Mouse (Mus musculus) hindbrain, embryonic 14.5 days (tissue): Measurements from ENCODE around the gene Cwc15. TPM values are rescaled to one million over a fixed set of nuclear protein-coding genes. Genes with fewer than 3 reads are reported as not detected.

ENCODE experiments used
- ATAC-seq: fragments of 200-750 bp; cut with Nextera tagmentation; 2 replicates; pipeline ENCODE4 v1.8.0; 2017; ENCODE audit warnings: moderate number of reproducible peaks, mild to moderate bottlenecking, moderate TSS enrichment, moderate library complexity; ENCODE audit not compliant: low FRiP score
- DNase-seq: peaks from one replicate; pipeline ENCODE4 v3.0.0-alpha.2; 2015; ENCODE audit warnings: low spot score
- H3K27ac ChIP-seq: fragments of 300-500 bp; sonication (generic); 2 replicates; pipeline ENCODE4 v1.5.1; 2014; ENCODE audit warnings: mild to moderate bottlenecking, moderate library complexity
- H3K27me3 ChIP-seq: fragments of 300-500 bp; sonication (generic); 2 replicates; pipeline ENCODE4 v1.6.1; 2014; ENCODE audit warnings: mild to moderate bottlenecking, low read length, mixed read lengths; ENCODE audit not compliant: control insufficient read depth, insufficient read depth
- H3K36me3 ChIP-seq: fragments of 300-500 bp; sonication (generic); replicated peaks from 2 replicates; pipeline ENCODE4 v1.6.1; 2014; ENCODE audit not compliant: control insufficient read depth, insufficient read depth
- H3K4me1 ChIP-seq: fragments of 300-500 bp; sonication (generic); replicated peaks from 2 replicates; pipeline ENCODE4 v1.6.1; 2014; ENCODE audit warnings: antibody characterized with exemption, low read length, mixed read lengths; ENCODE audit not compliant: control insufficient read depth, insufficient read depth
- H3K4me2 ChIP-seq: fragments of 300-500 bp; sonication (generic); replicated peaks from 2 replicates; pipeline ENCODE4 v1.6.1; 2014; ENCODE audit warnings: mild to moderate bottlenecking, moderate library complexity
- H3K4me3 ChIP-seq: fragments of 300-500 bp; sonication (generic); replicated peaks from 2 replicates; pipeline ENCODE4 v1.5.1; 2014; ENCODE audit warnings: mild to moderate bottlenecking, low read length
- H3K9ac ChIP-seq: fragments of 300-500 bp; sonication (generic); 2 replicates; pipeline ENCODE4 v1.6.1; 2014
- H3K9me3 ChIP-seq: fragments of 300-500 bp; sonication (generic); 2 replicates; pipeline ENCODE4 v1.6.1; 2016; ENCODE audit warnings: low read length; ENCODE audit not compliant: control insufficient read depth
- WGBS: fragments of 180-500 bp; shearing (Covaris S2); extraction: QIAGEN DNeasy Blood & Tissue Kit; methylation state at CpG from one replicate; pipeline ENCODE4 v1.1.7; 2014; 5-methylcytosine and 5-hydroxymethylcytosine counted together
- polyA plus RNA-seq: library from polyadenylated mRNA; unstranded; fragments of >200 nt; fragmentation: Nextera tagmentation; extraction: Ambion mirVana; gene quantifications from 2 replicates; pipeline ENCODE4 v1.2.1, GENCODE M21; 2014

Gene Cwc15
- polyA plus RNA-seq, 1 experiment from 2014 or later: 145 TPM

- no peaks in the 10 kb centered on the region for H3K27me3 ChIP-seq
- no peak overlapping the region for H3K9ac ChIP-seq
- H3K4me2 ChIP-seq: no peak overlapping the region
- no peaks in the 10 kb centered on the region for H3K4me1 ChIP-seq
- H3K27ac ChIP-seq: no peak overlapping the region
- no peak overlapping the region for H3K4me3 ChIP-seq
- ATAC-seq (no peak), DNase-seq (no peak)
- H3K9me3 ChIP-seq: no peaks in the 10 kb centered on the region
- WGBS: 53% methylated on average over 1 of the region's 1 CpGs
- peaks cover 16% of the 10 kb centered on the region; the same call in 1 of the 2 replicates for H3K36me3 ChIP-seq
Measured at GRCm38 (mm10) chr9:14517296-14517695, 16.9 kb downstream of the Cwc15 start.

GRCm38 (mm10) chr9:14518105-14518504 is 17.7 kb downstream of the Cwc15 start:
- whole genome bisulfite sequencing: 90% methylated on average over 3 of the region's 3 CpGs
- no peak for DNase-seq
- ATAC-seq: no peak
- Histone ChIP-seq H3K9ac (no peak overlapping the region), H3K27ac (no peak overlapping the region), H3K27me3 (no peaks in the 10 kb centered on the region), H3K4me1 (no peaks in the 10 kb centered on the region), H3K9me3 (no peaks in the 10 kb centered on the region), H3K4me2 (no peak overlapping the region), H3K36me3 (peaks cover 11% of the 10 kb centered on the region; the same call in 1 of the 2 replicates), H3K4me3 (no peak overlapping the region)

DNA sequence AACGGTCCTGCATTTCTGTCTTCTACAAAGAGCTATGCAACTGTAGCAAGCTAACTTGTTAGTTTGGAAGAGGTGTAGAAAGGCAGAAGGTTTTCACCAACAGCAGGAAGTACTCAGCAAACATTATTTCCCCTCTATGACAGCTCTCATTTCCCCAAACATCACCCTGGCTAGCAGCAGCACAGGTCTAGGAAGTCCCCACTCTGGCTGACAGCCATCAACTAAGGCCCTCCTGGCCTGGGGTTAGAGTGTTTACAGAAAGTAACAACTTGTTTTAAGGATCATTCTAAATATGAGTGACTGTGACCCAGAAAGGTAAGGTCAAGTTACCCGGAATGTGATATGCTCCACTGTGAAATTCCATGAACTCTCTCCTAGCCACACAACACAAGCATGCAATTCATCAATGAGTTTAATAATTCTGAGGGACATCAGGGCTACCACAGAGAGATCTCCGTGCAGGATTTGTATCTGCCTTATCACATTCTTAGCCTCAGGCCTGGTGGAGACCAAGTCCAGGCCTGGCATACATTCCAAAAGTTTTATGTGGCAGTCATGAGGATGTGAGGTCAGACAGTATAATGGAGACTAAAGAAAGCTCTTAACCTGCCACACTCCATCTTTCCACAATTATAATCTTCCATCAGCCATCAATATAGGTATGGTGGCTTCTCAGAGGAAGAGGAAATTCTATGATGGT is 20.7 kb downstream of the Cwc15 start:
- Histone ChIP-seq H3K4me2 (no peak overlapping the region), H3K36me3 (no peaks in the 10 kb centered on the region), H3K27me3 (no peaks in the 10 kb centered on the region), H3K9ac (no peak overlapping the region), H3K9me3 (no peaks in the 10 kb centered on the region), H3K4me3 (no peak overlapping the region), H3K27ac (no peak overlapping the region), H3K4me1 (no peaks in the 10 kb centered on the region)
- WGBS: 76% methylated on average over 3 of the region's 3 CpGs
- ATAC-seq: no peak
- DNase-seq: no peak

DNA sequence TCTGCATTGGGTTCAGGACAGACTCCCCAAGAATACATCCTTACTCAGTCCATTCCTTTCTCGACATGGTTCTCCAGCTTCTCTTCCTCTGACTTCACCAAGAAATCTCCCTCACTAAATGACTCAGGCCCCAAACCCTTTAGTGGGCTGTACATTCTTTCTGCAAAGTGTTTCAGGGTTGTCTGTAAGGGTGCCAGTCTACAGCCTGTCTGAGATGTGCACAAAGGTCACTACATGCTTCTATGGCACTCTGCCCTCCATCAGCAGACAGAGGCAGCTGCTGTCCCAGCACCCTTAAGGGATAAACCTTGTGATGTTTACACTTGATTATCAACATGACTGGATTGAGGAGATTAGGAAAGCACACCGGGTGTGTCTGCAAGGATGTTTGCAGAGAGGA is 21.3 kb downstream of the Cwc15 start:
- Histone ChIP-seq H3K4me2 (no peak overlapping the region), H3K27me3 (no peaks in the 10 kb centered on the region), H3K9me3 (no peaks in the 10 kb centered on the region), H3K27ac (no peak overlapping the region), H3K9ac (no peak overlapping the region), H3K4me3 (no peak overlapping the region), H3K36me3 (no peaks in the 10 kb centered on the region), H3K4me1 (no peaks in the 10 kb centered on the region)
- no peak for ATAC-seq
- no peak for DNase-seq
- WGBS: 69% methylated on average over 2 of the region's 2 CpGs

GRCm38 (mm10) chr9:14523408-14524043 is 23.1 kb downstream of the Cwc15 start:
- Histone ChIP-seq H3K36me3 (no peaks in the 10 kb centered on the region), H3K9me3 (no peaks in the 10 kb centered on the region), H3K9ac (no peak overlapping the region), H3K4me3 (no peak overlapping the region), H3K4me2 (no peak overlapping the region), H3K27ac (no peak overlapping the region), H3K4me1 (no peaks in the 10 kb centered on the region), H3K27me3 (no peaks in the 10 kb centered on the region)
- DNase-seq (peak; percentile 86), ATAC-seq (peak; percentile 83; the same call in 1 of the 2 replicates)
- WGBS: 15% methylated on average over 4 of the region's 4 CpGs

DNA sequence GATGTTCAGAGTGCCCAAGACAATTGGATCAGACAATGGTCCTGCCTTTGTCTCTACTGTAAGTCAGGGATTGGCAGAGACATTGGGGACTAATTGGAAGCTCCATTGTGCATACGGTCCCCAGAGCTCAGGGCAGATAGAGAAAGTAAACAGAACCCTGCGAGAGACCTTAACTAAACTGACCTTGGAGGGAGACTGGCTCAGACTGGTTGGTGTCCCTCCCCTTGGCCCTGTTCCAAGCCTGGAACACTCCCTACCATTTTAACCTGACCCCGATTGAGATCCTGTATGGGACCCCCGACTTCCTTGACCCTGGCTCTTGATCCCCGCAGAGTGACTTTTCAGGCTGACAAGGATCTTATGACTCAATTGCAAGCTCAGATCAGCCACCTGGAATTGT is 29.6 kb downstream of the Cwc15 start:
- Histone ChIP-seq H3K36me3 (no peaks in the 10 kb centered on the region), H3K9ac (no peak overlapping the region), H3K27ac (no peak overlapping the region), H3K4me2 (no peak overlapping the region), H3K4me3 (no peak overlapping the region), H3K27me3 (no peaks in the 10 kb centered on the region), H3K9me3 (no peaks in the 10 kb centered on the region), H3K4me1 (no peaks in the 10 kb centered on the region)
- DNase-seq (no peak), ATAC-seq (no peak)
- 78% methylated on average over 5 of the region's 5 CpGs for WGBS

DNA sequence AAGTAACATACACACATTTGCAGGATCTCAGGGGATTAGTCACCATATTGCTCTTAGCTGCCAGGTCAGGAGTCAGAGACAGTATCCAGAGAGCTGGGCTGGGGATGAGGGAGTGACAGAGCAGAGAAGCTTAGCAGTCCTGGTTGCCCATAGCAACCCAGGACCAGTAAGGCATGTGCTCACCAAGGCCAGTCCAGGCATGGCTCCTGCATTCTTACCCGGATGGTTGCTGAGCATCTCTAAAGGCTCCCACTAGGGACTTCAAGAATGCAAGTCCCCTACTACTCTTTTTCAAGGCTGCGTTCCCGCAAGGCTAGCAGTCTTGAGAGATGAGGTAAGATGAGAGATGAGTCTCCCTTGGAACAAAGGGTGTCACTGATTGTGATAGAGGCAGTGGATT is 31.9 kb downstream of the Cwc15 start:
- DNase-seq: no peak
- no peaks in the 10 kb centered on the region for H3K27me3 ChIP-seq
- WGBS: 21% methylated on average over 3 of the region's 3 CpGs
- H3K4me1 ChIP-seq: no peaks in the 10 kb centered on the region
- no peak overlapping the region for H3K4me3 ChIP-seq
- no peak overlapping the region for H3K4me2 ChIP-seq
- H3K9ac ChIP-seq: no peak overlapping the region
- H3K36me3 ChIP-seq: no peaks in the 10 kb centered on the region
- no peak overlapping the region for H3K27ac ChIP-seq
- no peaks in the 10 kb centered on the region for H3K9me3 ChIP-seq
- peak; percentile 83 for ATAC-seq

DNA sequence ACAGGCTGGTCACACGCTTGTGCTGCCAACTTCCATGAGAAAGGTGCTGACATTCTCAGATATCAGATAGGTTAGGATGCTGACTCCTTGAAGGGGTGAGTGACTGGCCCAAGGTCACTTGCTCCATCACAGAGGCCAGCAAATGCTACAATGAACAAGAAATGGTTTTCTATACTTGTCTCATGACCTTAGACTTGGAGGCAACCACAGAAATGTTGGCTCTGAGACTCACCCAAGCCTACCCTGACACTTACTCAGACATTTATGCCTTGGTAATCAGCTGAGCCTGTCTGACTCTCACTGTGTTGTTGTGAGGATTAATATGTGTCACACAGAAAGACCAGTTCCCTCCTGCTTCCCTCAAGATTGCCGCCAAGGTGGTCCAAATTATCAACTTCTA is 33.2 kb downstream of the Cwc15 start:
- Histone ChIP-seq H3K4me2 (no peak overlapping the region), H3K4me3 (no peak overlapping the region), H3K27me3 (no peaks in the 10 kb centered on the region), H3K4me1 (no peaks in the 10 kb centered on the region), H3K9me3 (no peaks in the 10 kb centered on the region), H3K27ac (no peak overlapping the region), H3K36me3 (no peaks in the 10 kb centered on the region), H3K9ac (no peak overlapping the region)
- DNase-seq (no peak), ATAC-seq (no peak)
- 94% methylated on average over 2 of the region's 2 CpGs for WGBS

DNA sequence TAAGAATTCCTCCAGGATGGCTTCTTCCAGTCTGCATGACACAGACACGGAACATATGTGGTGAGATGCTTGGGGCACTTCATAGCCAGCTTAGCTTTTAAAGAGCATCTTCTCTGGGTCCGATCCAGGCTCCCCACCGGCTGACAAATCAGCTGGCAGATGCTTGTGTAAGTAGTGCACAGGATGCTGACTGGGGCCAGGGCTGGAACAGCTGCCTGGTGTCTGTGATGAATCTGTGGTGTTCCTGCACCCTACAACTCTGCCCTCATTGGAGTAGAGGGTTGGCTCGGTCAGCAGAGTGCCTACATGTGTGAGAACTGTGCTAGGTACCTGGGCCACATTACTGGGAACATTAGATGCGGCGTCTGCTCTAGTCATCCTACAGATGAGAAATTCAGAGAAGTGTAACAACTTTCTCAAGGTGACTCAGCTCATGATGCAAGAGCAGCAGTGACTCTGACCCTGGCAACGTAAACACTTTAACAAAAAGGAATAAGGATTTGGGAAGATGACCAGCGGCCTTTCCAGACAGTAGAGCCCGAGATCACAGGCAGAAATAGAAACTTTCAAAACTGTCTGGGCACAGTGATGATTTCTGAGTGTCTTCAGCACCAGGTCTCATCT is 34.5 kb downstream of the Cwc15 start:
- 89% methylated on average over 9 of the region's 9 CpGs for WGBS
- H3K4me1 ChIP-seq: no peaks in the 10 kb centered on the region
- no peak overlapping the region for H3K4me3 ChIP-seq
- ATAC-seq (peak; percentile 64; the same call in 1 of the 2 replicates), DNase-seq (no peak)
- peaks cover 6% of the 10 kb centered on the region; the same call in 1 of the 2 replicates for H3K36me3 ChIP-seq
- no peak overlapping the region for H3K9ac ChIP-seq
- no peaks in the 10 kb centered on the region for H3K27me3 ChIP-seq
- H3K27ac ChIP-seq: no peak overlapping the region
- no peak overlapping the region for H3K4me2 ChIP-seq
- H3K9me3 ChIP-seq: no peaks in the 10 kb centered on the region
